In the genomic region with DNA sequence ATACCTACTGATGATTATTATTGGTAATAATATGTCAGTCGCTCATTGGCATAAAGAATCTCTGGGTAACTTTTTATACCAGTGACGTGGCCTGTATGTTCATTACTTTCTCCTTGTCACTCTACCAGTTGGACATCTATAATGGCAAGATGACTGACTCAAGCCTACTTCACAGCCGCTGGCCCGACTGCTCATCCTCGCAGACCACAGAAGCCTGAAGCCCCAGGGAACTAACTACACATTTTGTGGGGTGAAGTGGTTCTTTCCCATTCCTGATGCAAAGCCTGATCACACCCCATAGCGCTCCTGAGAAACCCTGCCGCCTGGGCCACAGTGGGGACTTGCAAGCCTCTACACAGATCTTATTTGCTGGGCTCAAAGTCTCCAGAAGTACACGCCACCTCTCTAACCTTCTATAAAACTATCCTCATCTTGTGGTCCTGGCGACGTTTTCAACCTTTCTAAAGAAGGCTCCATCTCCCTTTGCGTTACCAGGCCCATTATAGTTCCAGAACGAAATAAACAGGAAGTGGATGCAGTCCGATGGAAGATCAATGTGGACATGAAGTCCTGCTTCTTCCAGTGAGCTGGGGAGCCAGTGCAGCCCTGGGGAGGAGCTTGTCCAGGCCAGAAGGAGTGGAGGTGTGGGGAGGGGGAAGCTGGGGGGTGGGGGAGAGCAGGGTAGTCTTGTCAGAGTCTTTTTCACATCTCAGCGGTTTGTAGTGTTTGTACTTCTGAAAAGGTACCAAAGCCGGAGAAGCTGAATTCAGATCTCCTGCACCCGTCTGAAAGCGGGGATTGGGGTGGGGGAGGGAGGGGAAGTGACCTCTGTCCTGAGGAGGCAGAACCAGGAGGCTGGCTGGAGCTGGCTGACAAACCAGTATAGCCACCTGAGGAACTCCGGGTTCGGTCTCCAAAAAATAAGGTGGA, we compare ENCODE assay signal across 11 mouse cellular contexts.
DNase-seq lines count a peak whose midpoint lies in the region; ATAC-seq and TF ChIP-seq lines count a peak whose summit lies in the region.
"Had no signal": no experiment of that assay in that cellular context is flagged by ENCODE, and none has a peak within 500 bp of the region (broad histone marks: within the 10 kb centered on the region; RNA-seq: fewer than 3 reads in every experiment).

No protein-coding gene starts in this region.

- H3K27ac ChIP-seq in forebrain, embryonic 12.5 days, result peak overlapping the region; percentile 89
- H3K27ac ChIP-seq in forebrain, embryonic 15.5 days (replicated peaks), result no peak overlapping the region
- peak overlapping the region; percentile 91 for H3K27ac ChIP-seq in lung, embryonic 16.5 days (ENCODE audit: low read length)
- no peak overlapping the region; the same call in 1 of the 2 replicates for H3K27ac ChIP-seq in lung, postnatal 0 days (ENCODE audit: low read length)
- peak overlapping the region; percentile 54 for H3K27ac ChIP-seq in intestine, embryonic 15.5 days
- H3K27ac ChIP-seq in neural tube, embryonic 13.5 days (replicated peaks), result no peak overlapping the region

- H3K9ac ChIP-seq in forebrain, embryonic 12.5 days, result no peak overlapping the region
- no peak overlapping the region for H3K9ac ChIP-seq in forebrain, embryonic 15.5 days (replicated peaks)
- peak overlapping the region; percentile 28; the same call in 1 of the 2 replicates for H3K9ac ChIP-seq in lung, embryonic 16.5 days (ENCODE audit: low read length)
- no peak overlapping the region for H3K9ac ChIP-seq in lung, postnatal 0 days (replicated peaks; ENCODE audit: low read depth)
- no peak overlapping the region for H3K9ac ChIP-seq in intestine, embryonic 15.5 days
- H3K9ac ChIP-seq in neural tube, embryonic 13.5 days, result 0 out of 2 replicates have a peak overlapping the region, but pooled peaks have one; percentile 22

- no peak for TF ChIP-seq EP300 in lung, postnatal 0 days (IDR thresholded peaks at IDR 0.05)

- TF ChIP-seq CTCF in lung, postnatal 0 days (IDR thresholded peaks at IDR 0.05), result no peak

- no peaks in the 10 kb centered on the region for H3K9me3 ChIP-seq in forebrain, embryonic 12.5 days
- H3K9me3 ChIP-seq in forebrain, embryonic 15.5 days, result no peaks in the 10 kb centered on the region
- H3K9me3 ChIP-seq in lung, embryonic 16.5 days (ENCODE audit: control insufficient read depth, low read length), result no peaks in the 10 kb centered on the region
- no peaks in the 10 kb centered on the region for H3K9me3 ChIP-seq in lung, postnatal 0 days (ENCODE audit: low read length)
- H3K9me3 ChIP-seq in intestine, embryonic 15.5 days, result no peaks in the 10 kb centered on the region
- H3K9me3 ChIP-seq in neural tube, embryonic 13.5 days, result no peaks in the 10 kb centered on the region

- H3K4me3 ChIP-seq in forebrain, embryonic 12.5 days (replicated peaks), result no peak overlapping the region
- no peak overlapping the region for H3K4me3 ChIP-seq in forebrain, embryonic 15.5 days
- no peak overlapping the region for H3K4me3 ChIP-seq in lung, embryonic 16.5 days (ENCODE audit: low read length)
- H3K4me3 ChIP-seq in lung, postnatal 0 days (ENCODE audit: low read depth, low read length), result no peak overlapping the region
- no peak overlapping the region for H3K4me3 ChIP-seq in intestine, embryonic 15.5 days (replicated peaks)
- no peak overlapping the region for H3K4me3 ChIP-seq in neural tube, embryonic 13.5 days

- peaks cover 24% of the 10 kb centered on the region; the same call in 1 of the 2 replicates for H3K27me3 ChIP-seq in forebrain, embryonic 12.5 days
- no peaks in the 10 kb centered on the region for H3K27me3 ChIP-seq in forebrain, embryonic 15.5 days
- H3K27me3 ChIP-seq in lung, embryonic 16.5 days (ENCODE audit: control insufficient read depth, insufficient read depth, low read depth, low read length), result peaks cover 6% of the 10 kb centered on the region; the same call in 1 of the 2 replicates
- no peaks in the 10 kb centered on the region; the same call in 1 of the 2 replicates for H3K27me3 ChIP-seq in lung, postnatal 0 days (replicated peaks; ENCODE audit: insufficient read depth, low read length)
- H3K27me3 ChIP-seq in intestine, embryonic 15.5 days (replicated peaks), result 0 out of 2 replicates have a peak, but pooled peaks cover 3% of the 10 kb centered on the region
- peaks cover 29% of the 10 kb centered on the region for H3K27me3 ChIP-seq in neural tube, embryonic 13.5 days

- peaks cover 82% of the 10 kb centered on the region for H3K4me1 ChIP-seq in forebrain, embryonic 12.5 days
- peaks cover 63% of the 10 kb centered on the region for H3K4me1 ChIP-seq in forebrain, embryonic 15.5 days
- H3K4me1 ChIP-seq in lung, embryonic 16.5 days (replicated peaks; ENCODE audit: control insufficient read depth, insufficient read depth, low read length), result peaks cover 54% of the 10 kb centered on the region
- H3K4me1 ChIP-seq in lung, postnatal 0 days (ENCODE audit: insufficient read depth, low read depth, low read length), result peaks cover 16% of the 10 kb centered on the region; the same call in 1 of the 2 replicates
- H3K4me1 ChIP-seq in intestine, embryonic 15.5 days (replicated peaks), result peaks cover 50% of the 10 kb centered on the region
- peaks cover 71% of the 10 kb centered on the region for H3K4me1 ChIP-seq in neural tube, embryonic 13.5 days (replicated peaks)

- no peak for DNase-seq in lung, postnatal 0 days (ENCODE audit: low spot score)
- DNase-seq in layer of hippocampus, adult 18-20 months (ENCODE audit: low spot score in 2 of 2), result no peak
- DNase-seq in cerebellum, adult 11-12 months, result no peak
- DNase-seq: adrenal gland, adult 2 months; cerebellum, adult 9-11 months; gastrocnemius, postnatal 36 days had no signal

- H3K36me3 ChIP-seq in forebrain, embryonic 12.5 days (replicated peaks), result no peaks in the 10 kb centered on the region
- no peaks in the 10 kb centered on the region for H3K36me3 ChIP-seq in forebrain, embryonic 15.5 days
- no peaks in the 10 kb centered on the region for H3K36me3 ChIP-seq in lung, embryonic 16.5 days (ENCODE audit: control insufficient read depth, insufficient read depth, low read length)
- no peaks in the 10 kb centered on the region for H3K36me3 ChIP-seq in lung, postnatal 0 days (ENCODE audit: insufficient read depth, low read length)
- H3K36me3 ChIP-seq in intestine, embryonic 15.5 days, result no peaks in the 10 kb centered on the region
- H3K36me3 ChIP-seq in neural tube, embryonic 13.5 days, result no peaks in the 10 kb centered on the region

- peak overlapping the region; percentile 46; the same call in 1 of the 2 replicates for H3K4me2 ChIP-seq in forebrain, embryonic 12.5 days
- H3K4me2 ChIP-seq in forebrain, embryonic 15.5 days (replicated peaks), result no peak overlapping the region
- no peak overlapping the region for H3K4me2 ChIP-seq in lung, embryonic 16.5 days (ENCODE audit: low read depth, low read length)
- H3K4me2 ChIP-seq in lung, postnatal 0 days (replicated peaks; ENCODE audit: low read depth, low read length), result no peak overlapping the region
- H3K4me2 ChIP-seq in intestine, embryonic 15.5 days (replicated peaks), result no peak overlapping the region
- no peak overlapping the region for H3K4me2 ChIP-seq in neural tube, embryonic 13.5 days

- ATAC-seq in forebrain, embryonic 12.5 days (ENCODE audit: low FRiP score), result no peak
- ATAC-seq in forebrain, embryonic 15.5 days (replicated peaks), result no peak
- no peak for ATAC-seq in lung, embryonic 16.5 days (ENCODE audit: low read depth)
- ATAC-seq in lung, postnatal 0 days, result no peak
- ATAC-seq in intestine, embryonic 15.5 days, result peak; percentile 22; the same call in 1 of the 2 replicates
- no peak for ATAC-seq in neural tube, embryonic 13.5 days (ENCODE audit: low read depth)

- 20% methylated on average over 19 of the region's 19 CpGs for WGBS in forebrain, embryonic 12.5 days
- 34% methylated on average over 19 of the region's 19 CpGs for WGBS in forebrain, embryonic 15.5 days
- 41% methylated on average over 19 of the region's 19 CpGs for WGBS in lung, embryonic 16.5 days
- WGBS in lung, postnatal 0 days, result 44% methylated on average over 19 of the region's 19 CpGs
- 48% methylated on average over 19 of the region's 19 CpGs for WGBS in intestine, embryonic 15.5 days
- 33% methylated on average over 19 of the region's 19 CpGs for WGBS in neural tube, embryonic 13.5 days

Comparison
In these comparisons a context has a peak if more than half of its experiments do, and no peak if none do; other contexts are left out.
1. H3K27ac ChIP-seq: peak in forebrain, embryonic 12.5 days (single experiment), lung, embryonic 16.5 days (single experiment) and intestine, embryonic 15.5 days (single experiment); none in forebrain, embryonic 15.5 days (single experiment), lung, postnatal 0 days (single experiment) and neural tube, embryonic 13.5 days (single experiment).
2. H3K9ac ChIP-seq: peak in lung, embryonic 16.5 days (single experiment) and neural tube, embryonic 13.5 days (single experiment); none in forebrain, embryonic 12.5 days (single experiment), forebrain, embryonic 15.5 days (single experiment), lung, postnatal 0 days (single experiment) and intestine, embryonic 15.5 days (single experiment).